Mouse (Mus musculus) bone marrow, adult 2 months (tissue): ENCODE results near the gene Defa22. TPM values are rescaled to one million over a fixed set of nuclear protein-coding genes. Genes with fewer than 3 reads are reported as not detected.
"Not testable (repeated sequence)": the region's sequence is repeated elsewhere in the genome, so short reads cannot be mapped to it uniquely, and the experiment has no call there.

ENCODE experiments used
- H3K27ac ChIP-seq: fragments of 200-500 bp; 2 replicates; pipeline ENCODE4 v1.5.1; 2012; ENCODE audit warnings: low read depth, mild to moderate bottlenecking, control low read depth, inconsistent platforms, low read length; ENCODE audit not compliant: control insufficient read depth, poor library complexity, insufficient read depth
- H3K4me1 ChIP-seq: fragments of 200-500 bp; 2 replicates; pipeline ENCODE4 v1.6.1; 2011; ENCODE audit warnings: low read length; ENCODE audit not compliant: control insufficient read depth, insufficient read depth
- H3K4me3 ChIP-seq: fragments of 200-500 bp; replicated peaks from 2 replicates; pipeline ENCODE3; 2011; ENCODE audit warnings: mild to moderate bottlenecking, low read depth, low read length, control low read depth; ENCODE audit not compliant: control insufficient read depth
- WGBS: fragments of 180-500 bp; shearing (Covaris S2); methylation state at CpG from one replicate; pipeline ENCODE4 v1.1.7; 2018; 5-methylcytosine and 5-hydroxymethylcytosine counted together
- polyA plus RNA-seq: library from polyadenylated mRNA; stranded (reverse); fragments of >200 nt; gene quantifications from 2 replicates; pipeline ENCODE4 v1.2.4, GENCODE M21; 2011; ENCODE audit warnings: low replicate concordance; ENCODE audit not compliant: missing spikeins, insufficient read depth, insufficient read length

The Defa22 gene
- polyA plus RNA-seq: not detected in 2 replicates

- WGBS: no CpG with 5 or more reads among the region's 1 CpGs
- not testable (repeated sequence) for H3K4me3 ChIP-seq, H3K4me1 ChIP-seq, H3K27ac ChIP-seq
These were observed at the start of gene Defa22 for GRCm38 (mm10) chr8:21161977-21162376. Gene Defa22, plus strand, starts transcription at chr8:21162277.

DNA sequence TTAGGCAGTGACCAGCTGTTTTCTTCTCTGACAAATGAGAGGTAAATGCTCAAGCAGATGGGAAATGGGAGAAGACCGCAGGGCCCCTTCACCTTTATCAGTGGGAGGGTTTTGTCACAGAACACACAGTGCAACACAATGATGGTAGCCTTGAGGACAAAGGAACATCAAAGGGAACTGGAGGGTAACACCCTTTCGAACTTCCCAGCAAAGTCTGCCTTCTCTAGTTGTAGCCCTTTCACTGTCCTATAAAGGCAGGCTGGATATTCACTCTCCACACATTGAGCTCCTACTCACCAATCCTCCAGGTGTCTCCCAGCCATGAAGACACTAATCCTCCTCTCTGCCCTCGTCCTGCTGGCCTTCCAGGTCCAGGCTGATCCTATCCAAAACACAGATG, 27.7 kb upstream of the Defa22 start, which contains the start of gene Defa30:
TSS of gene Defa30 (plus strand) at position 301 of the 400 bp plus-strand sequence.
- H3K4me3 ChIP-seq, H3K4me1 ChIP-seq, H3K27ac ChIP-seq: not testable (repeated sequence)
- WGBS: 48% methylated on average over 3 of the region's 3 CpGs

GRCm38 (mm10) chr8:21191314-21191713, 29.2 kb downstream of the Defa22 start, which contains the start of gene Defa31:
Gene Defa31, plus strand, starts transcription at chr8:21191614.
- WGBS: no CpG with 5 or more reads among the region's 1 CpGs
- not testable (repeated sequence) for H3K4me3 ChIP-seq, H3K27ac ChIP-seq, H3K4me1 ChIP-seq

DNA sequence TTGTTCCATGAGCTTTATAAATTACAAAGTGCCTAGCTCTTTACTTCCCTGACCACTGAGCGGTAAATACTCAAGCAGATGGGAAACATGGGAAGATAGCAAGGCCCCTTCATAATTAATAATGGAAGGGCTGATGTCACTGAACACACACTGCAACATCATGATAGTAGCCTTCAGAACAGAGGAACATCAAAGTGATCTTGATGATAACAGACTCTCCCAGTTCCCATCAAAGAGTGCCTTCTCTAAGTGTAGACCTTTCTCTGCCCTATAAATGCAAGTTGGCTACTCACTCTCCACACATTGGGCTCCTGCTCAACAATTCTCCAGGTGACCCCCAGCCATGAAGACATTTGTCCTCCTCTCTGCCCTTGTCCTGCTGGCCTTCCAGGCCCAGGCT, 39.2 kb downstream of the Defa22 start, which contains the start of gene Gm15293:
TSS of gene Gm15293 (plus strand) at position 301 of the 400 bp plus-strand sequence.
- not testable (repeated sequence) for H3K4me1 ChIP-seq, H3K27ac ChIP-seq, H3K4me3 ChIP-seq
- no CpG with 5 or more reads among the region's 1 CpGs for WGBS

Other genes with a start within 250 kb of the Defa22 start
- not detected in 2 replicates for gene Gm6040, start 240.2 kb upstream of the Defa22 start, polyA plus RNA-seq
- not detected in 2 replicates for gene AY761185, start 217.6 kb upstream of the Defa22 start, polyA plus RNA-seq
- not detected in 2 replicates for gene Defa21, start 136.7 kb upstream of the Defa22 start, polyA plus RNA-seq
- not detected in 2 replicates for gene Defa23, start 107.2 kb upstream of the Defa22 start, polyA plus RNA-seq
- gene Defa35, start 97.2 kb upstream of the Defa22 start, polyA plus RNA-seq: not detected in 2 replicates
- not detected in 2 replicates for gene Defa25, start 77.8 kb upstream of the Defa22 start, polyA plus RNA-seq
- not detected in 2 replicates for gene Gm14851, start 66.2 kb upstream of the Defa22 start, polyA plus RNA-seq
- gene Defa30, start 27.6 kb upstream of the Defa22 start, polyA plus RNA-seq: not detected in 2 replicates
- not detected in 2 replicates for gene Defa31, start 29.3 kb downstream of the Defa22 start, polyA plus RNA-seq
- gene Gm15293, start 39.3 kb downstream of the Defa22 start, polyA plus RNA-seq: not detected in 2 replicates
- not detected in 2 replicates for gene Gm15292, start 87.5 kb downstream of the Defa22 start, polyA plus RNA-seq
- gene Defa27, start 153.3 kb downstream of the Defa22 start, polyA plus RNA-seq: not detected in 2 replicates
- gene Defa29, start 164.7 kb downstream of the Defa22 start, polyA plus RNA-seq: not detected in 2 replicates
- gene Defa2, start 216.2 kb downstream of the Defa22 start, polyA plus RNA-seq: not detected in 2 replicates
- not detected in 2 replicates for gene Defa33, start 229.5 kb downstream of the Defa22 start, polyA plus RNA-seq